Mouse (Mus musculus) liver, embryonic 13.5 days (tissue): ENCODE results near the gene Rcbtb1. TPM values are rescaled to one million over a fixed set of nuclear protein-coding genes. Genes with fewer than 3 reads are reported as not detected.

Experiments
- ATAC-seq: fragments of 200-750 bp; cut with Nextera tagmentation; 2 replicates; pipeline ENCODE4 v1.8.0; 2017; ENCODE audit warnings: low read depth, mild to moderate bottlenecking, moderate number of reproducible peaks, moderate library complexity
- DNase-seq: peaks from one replicate; pipeline ENCODE4 v3.0.0; 2022
- H3K27ac ChIP-seq: fragments of 300-500 bp; sonication (generic); 2 replicates; pipeline ENCODE4 v1.5.1; 2015; ENCODE audit warnings: moderate library complexity, mild to moderate bottlenecking, inconsistent platforms
- H3K27me3 ChIP-seq: fragments of 300-500 bp; sonication (generic); 2 replicates; pipeline ENCODE4 v1.6.1; 2015; ENCODE audit warnings: mild to moderate bottlenecking, inconsistent platforms
- H3K36me3 ChIP-seq: fragments of 300-500 bp; sonication (generic); 2 replicates; pipeline ENCODE4 v1.6.1; 2015; ENCODE audit warnings: mild to moderate bottlenecking, inconsistent platforms
- H3K4me1 ChIP-seq: fragments of 300-500 bp; sonication (generic); replicated peaks from 2 replicates; pipeline ENCODE4 v1.6.1; 2015; ENCODE audit warnings: inconsistent platforms
- H3K4me2 ChIP-seq: fragments of 300-500 bp; sonication (generic); 2 replicates; pipeline ENCODE4 v1.6.1; 2015; ENCODE audit warnings: inconsistent platforms, mild to moderate bottlenecking, moderate library complexity
- H3K4me3 ChIP-seq: fragments of 300-500 bp; sonication (generic); replicated peaks from 2 replicates; pipeline ENCODE4 v1.5.1; 2015; ENCODE audit warnings: mild to moderate bottlenecking, inconsistent platforms
- H3K9ac ChIP-seq: fragments of 300-500 bp; sonication (generic); 2 replicates; pipeline ENCODE4 v1.6.1; 2015; ENCODE audit warnings: mild to moderate bottlenecking, inconsistent platforms
- H3K9me3 ChIP-seq: fragments of 300-500 bp; sonication (generic); replicated peaks from 2 replicates; pipeline ENCODE4 v1.6.1; 2016; ENCODE audit warnings: inconsistent platforms
- WGBS: fragments of 180-500 bp; shearing (Covaris S2); methylation state at CpG from one replicate; pipeline ENCODE4 v1.1.7; 2015; ENCODE audit not compliant: insufficient replicate concordance; 5-methylcytosine and 5-hydroxymethylcytosine counted together
- polyA plus RNA-seq: library from polyadenylated mRNA; unstranded; fragments of >200 nt; fragmentation: Nextera tagmentation; extraction: Ambion mirVana; gene quantifications from 2 replicates; pipeline ENCODE4 v1.2.1, GENCODE M21; 2015

Rcbtb1 gene
- 17.5 and 23.1 TPM in 2 replicates for polyA plus RNA-seq

DNA sequence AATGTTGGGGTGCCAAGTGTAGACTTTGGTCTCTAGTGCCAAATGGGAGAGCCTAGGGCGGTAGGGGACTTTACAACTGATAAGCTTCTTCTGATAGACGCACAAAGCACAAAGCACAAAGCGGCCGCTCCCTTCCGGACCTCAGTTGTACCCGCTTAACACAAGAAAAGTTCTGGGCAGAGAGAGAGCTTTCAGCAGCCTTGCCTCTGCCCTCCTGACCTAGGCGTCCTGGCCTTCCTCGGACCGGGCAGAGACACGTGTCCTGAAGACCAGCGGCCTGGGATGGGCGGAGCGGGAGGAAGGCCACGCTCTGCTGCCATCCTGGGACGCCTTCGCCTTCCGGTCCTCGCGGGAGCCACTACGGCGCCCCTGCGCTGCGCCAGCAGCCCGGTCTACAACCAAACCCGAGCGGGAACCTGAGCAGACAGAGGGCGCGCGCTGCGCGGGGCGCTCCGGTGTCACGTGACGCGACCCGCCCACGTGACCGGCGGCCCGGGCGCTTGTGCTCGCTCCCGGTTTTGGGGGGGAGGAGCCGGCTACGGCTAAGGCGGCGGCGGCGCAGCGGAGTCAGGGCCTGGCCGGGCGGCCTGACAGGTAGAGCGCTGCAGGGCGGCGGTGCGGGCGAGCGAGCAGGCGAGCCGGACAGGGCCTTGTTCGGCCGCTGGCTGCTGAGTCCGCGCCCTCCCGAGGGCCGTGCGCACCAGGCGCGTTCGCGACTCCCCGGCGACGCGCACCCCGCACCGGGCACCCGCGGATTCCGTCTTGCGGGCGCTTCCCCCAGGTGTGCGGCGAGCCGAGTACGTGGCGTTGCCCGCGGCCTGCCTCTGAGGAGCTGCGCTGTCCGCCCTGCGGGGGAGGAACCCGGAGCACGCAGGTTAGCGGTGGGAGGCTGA is at the start of gene Rcbtb1:
TSS of gene Rcbtb1 (plus strand) at position 499 of the 893 bp plus-strand sequence.
- peak within 1 kb of the TSS; percentile 90 for H3K27ac ChIP-seq
- peaks cover 36% of the 10 kb centered on the region for H3K4me1 ChIP-seq
- H3K27me3 ChIP-seq: no peaks in the 10 kb centered on the region
- DNase-seq (peak; percentile 90), ATAC-seq (peak; percentile 93)
- H3K36me3 ChIP-seq: no peaks in the 10 kb centered on the region
- 0 out of 2 replicates have a peak, but pooled peaks cover 3% of the 10 kb centered on the region for H3K9me3 ChIP-seq
- H3K9ac ChIP-seq: peak within 1 kb of the TSS; percentile 89
- H3K4me3 ChIP-seq: peak within 1 kb of the TSS; percentile 84
- peak within 1 kb of the TSS; percentile 90 for H3K4me2 ChIP-seq
- under 1% methylated on average over 89 of the region's 96 CpGs for WGBS

DNA sequence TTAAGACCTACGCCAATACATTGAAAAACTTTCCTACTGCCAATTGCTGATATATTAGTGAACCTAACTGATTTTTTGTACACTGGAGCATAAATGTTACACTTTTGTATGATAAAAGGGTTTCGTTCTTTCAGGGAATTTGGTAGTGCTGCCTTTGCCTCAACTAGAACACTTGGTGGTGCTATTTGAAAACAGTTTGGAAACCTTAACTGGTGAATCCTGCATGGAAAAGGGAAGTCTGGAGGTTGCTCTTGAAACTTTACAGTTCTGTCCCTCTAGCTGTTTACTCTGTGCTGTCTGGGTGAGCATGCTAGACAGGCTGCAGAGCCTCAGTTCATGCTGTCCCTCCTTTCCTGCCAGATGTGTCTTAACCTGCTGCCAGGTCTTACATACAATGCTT is 45.4 kb upstream of the Rcbtb1 start:
- H3K36me3 ChIP-seq: no peaks in the 10 kb centered on the region
- ATAC-seq: peak; percentile 51; the same call in 1 of the 2 replicates
- H3K9ac ChIP-seq: no peak overlapping the region
- H3K27ac ChIP-seq: peak overlapping the region; percentile 7; the same call in 1 of the 2 replicates
- no peak overlapping the region for H3K4me2 ChIP-seq
- no peak overlapping the region for H3K4me3 ChIP-seq
- DNase-seq: no peak
- no peaks in the 10 kb centered on the region for H3K4me1 ChIP-seq
- 56% methylated on average over 2 of the region's 2 CpGs for WGBS
- H3K27me3 ChIP-seq: no peaks in the 10 kb centered on the region
- H3K9me3 ChIP-seq: no peaks in the 10 kb centered on the region

DNA sequence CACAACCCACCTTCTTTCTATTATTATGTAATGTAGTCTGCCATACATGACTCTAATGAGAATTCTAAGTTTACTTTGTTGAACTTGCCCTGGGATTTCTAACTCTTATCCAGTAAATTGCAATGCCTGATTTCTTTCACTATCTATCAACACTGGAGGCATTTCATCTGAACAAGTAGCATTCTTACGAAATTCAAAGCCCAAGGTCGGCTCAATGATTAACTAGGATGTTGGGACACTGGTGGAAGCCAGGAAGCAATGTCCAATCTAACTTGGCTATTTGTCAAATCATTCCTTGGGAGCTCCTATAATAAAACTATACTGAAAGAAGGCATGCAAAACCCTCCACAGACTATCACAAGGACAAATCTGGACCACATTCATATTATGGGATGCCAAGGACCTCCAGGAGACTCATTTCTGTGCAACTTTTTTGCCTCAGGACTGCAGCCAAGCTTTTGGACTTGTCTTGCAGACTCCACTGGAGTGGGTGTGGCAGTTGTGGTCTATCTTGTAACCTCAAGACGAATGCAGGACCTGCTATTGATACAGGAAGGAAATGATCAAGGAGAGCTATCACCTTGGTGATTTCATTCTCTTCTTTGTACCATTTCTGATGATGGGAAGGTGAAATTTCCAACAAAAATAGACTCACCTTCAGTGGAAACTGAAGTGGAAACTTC is 43.9 kb upstream of the Rcbtb1 start:
- no peak for ATAC-seq
- 32% methylated on average over 3 of the region's 3 CpGs for WGBS

DNA sequence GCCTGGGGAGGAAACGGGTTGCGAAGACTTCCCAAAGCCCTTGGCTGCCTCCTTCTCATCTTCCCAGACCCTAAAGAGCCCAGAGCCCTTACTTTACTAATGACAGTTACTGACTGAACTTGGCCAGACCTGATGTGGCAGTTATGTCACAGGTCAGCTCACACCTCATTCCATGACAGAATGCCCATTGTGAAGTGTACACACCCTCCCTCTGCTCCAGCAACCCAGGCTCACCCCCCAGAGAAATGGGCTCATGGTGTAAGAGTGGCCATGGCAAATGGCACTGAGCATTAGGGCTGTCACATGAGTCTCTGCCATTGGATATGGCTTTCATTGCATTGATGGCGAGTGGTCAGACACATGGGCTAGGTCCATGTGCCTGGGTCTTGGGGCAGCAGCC is 22.4 kb upstream of the Rcbtb1 start, which contains the start of gene Gm5142:
TSS of gene Gm5142 (minus strand) at position 101 of the 400 bp plus-strand sequence.
- DNase-seq (no peak), ATAC-seq (no peak)
- Histone ChIP-seq H3K27me3 (no peaks in the 10 kb centered on the region), H3K4me1 (no peaks in the 10 kb centered on the region), H3K4me3 (no peak within 1 kb of the TSS), H3K36me3 (no peaks in the 10 kb centered on the region), H3K9ac (no peak within 1 kb of the TSS), H3K4me2 (no peak within 1 kb of the TSS), H3K9me3 (no peaks in the 10 kb centered on the region), H3K27ac (no peak within 1 kb of the TSS)
- 65% methylated on average over 3 of the region's 3 CpGs for WGBS

More for the DNA sequence above, 43.9 kb upstream of the Rcbtb1 start:
- Histone ChIP-seq H3K4me3 (no peak overlapping the region), H3K27me3 (no peaks in the 10 kb centered on the region), H3K36me3 (no peaks in the 10 kb centered on the region), H3K4me1 (no peaks in the 10 kb centered on the region), H3K9ac (no peak overlapping the region), H3K9me3 (no peaks in the 10 kb centered on the region), H3K27ac (no peak overlapping the region), H3K4me2 (no peak overlapping the region)
- DNase-seq: no peak

DNA sequence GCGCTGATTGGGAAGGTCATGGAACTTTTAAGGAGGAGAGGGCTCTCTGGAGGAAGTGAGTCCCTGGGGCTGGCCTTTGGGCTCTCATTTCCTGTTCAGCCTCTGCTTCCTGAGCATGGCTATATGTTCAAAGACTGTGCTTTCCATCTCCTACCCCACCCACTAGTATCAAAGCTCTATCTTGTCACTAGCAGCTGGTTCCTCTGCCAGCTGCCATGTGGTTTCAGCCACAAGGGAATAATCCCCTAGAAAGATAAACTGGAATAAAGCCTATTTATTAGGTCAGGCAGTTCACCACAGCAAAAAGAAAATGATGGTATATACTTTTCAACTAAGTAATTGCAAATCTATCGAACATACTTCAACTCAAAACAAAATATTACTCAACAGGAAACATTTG is 18.3 kb upstream of the Rcbtb1 start:
- H3K9ac ChIP-seq: no peak overlapping the region
- no peak overlapping the region for H3K4me3 ChIP-seq
- no peak for ATAC-seq
- no peaks in the 10 kb centered on the region for H3K36me3 ChIP-seq
- WGBS: 50% methylated on average over 2 of the region's 2 CpGs
- H3K27ac ChIP-seq: no peak overlapping the region
- H3K4me1 ChIP-seq: no peaks in the 10 kb centered on the region
- no peaks in the 10 kb centered on the region for H3K27me3 ChIP-seq
- no peak overlapping the region for H3K4me2 ChIP-seq
- no peak for DNase-seq
- H3K9me3 ChIP-seq: no peaks in the 10 kb centered on the region

DNA sequence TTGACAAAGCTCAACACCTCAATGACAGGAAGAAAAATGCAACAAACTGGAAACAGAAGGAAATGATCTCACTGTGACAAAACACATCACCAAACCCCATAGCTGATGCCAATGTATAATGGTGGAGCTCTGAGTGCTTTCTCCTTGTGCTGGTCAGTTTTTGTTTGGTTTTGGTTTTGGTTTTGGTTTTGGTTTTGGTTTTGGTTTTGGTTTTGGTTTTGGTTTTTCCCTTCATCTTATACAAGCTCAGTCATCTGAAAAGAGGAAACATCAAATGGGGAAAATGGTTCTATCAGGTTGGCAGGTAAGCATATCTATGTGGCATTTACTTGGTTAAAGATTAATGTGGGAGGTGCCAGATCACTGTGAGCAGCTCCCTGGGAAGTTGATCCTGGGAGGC is 15.5 kb upstream of the Rcbtb1 start:
- no peaks in the 10 kb centered on the region for H3K9me3 ChIP-seq
- H3K36me3 ChIP-seq: no peaks in the 10 kb centered on the region
- ATAC-seq: no peak
- no peak overlapping the region for H3K4me2 ChIP-seq
- H3K9ac ChIP-seq: no peak overlapping the region
- H3K27me3 ChIP-seq: no peaks in the 10 kb centered on the region
- H3K4me1 ChIP-seq: no peaks in the 10 kb centered on the region
- no peak overlapping the region for H3K4me3 ChIP-seq
- DNase-seq: no peak
- no peak overlapping the region for H3K27ac ChIP-seq

DNA sequence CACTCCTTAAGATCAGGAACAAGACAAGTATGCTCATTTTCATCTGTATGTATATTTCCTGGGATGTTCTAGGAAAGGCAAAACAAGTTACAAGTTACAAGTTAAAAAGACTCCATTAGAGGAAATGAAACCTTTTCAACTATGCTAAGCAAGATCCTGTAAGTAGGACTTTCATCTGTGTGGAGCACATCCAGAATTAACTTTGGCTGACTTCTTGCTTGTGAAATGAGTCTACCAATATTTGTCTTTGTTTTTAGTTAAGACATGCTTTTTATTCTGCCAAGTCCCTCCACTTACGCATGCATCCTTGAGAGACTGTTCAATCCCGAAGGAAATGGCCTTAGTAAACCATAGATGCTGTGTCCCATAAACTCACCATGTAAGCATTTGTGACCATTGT is 14.9 kb upstream of the Rcbtb1 start:
- Histone ChIP-seq H3K4me1 (no peaks in the 10 kb centered on the region), H3K36me3 (no peaks in the 10 kb centered on the region), H3K4me3 (no peak overlapping the region), H3K4me2 (no peak overlapping the region), H3K9ac (no peak overlapping the region), H3K9me3 (no peaks in the 10 kb centered on the region), H3K27ac (no peak overlapping the region), H3K27me3 (no peaks in the 10 kb centered on the region)
- no peak for DNase-seq
- WGBS: 72% methylated on average over 2 of the region's 2 CpGs
- ATAC-seq: no peak

GRCm38 (mm10) chr14:59201604-59202215 is 701 bp downstream of the Rcbtb1 start:
- ATAC-seq (no peak), DNase-seq (no peak)
- Histone ChIP-seq H3K4me1 (peaks cover 40% of the 10 kb centered on the region), H3K9ac (peak overlapping the region; percentile 89), H3K9me3 (no peaks in the 10 kb centered on the region), H3K4me2 (peak overlapping the region; percentile 90), H3K36me3 (no peaks in the 10 kb centered on the region), H3K27ac (peak overlapping the region; percentile 90), H3K27me3 (no peaks in the 10 kb centered on the region), H3K4me3 (peak overlapping the region; percentile 84)
- WGBS: 4% methylated on average over 21 of the region's 21 CpGs

DNA sequence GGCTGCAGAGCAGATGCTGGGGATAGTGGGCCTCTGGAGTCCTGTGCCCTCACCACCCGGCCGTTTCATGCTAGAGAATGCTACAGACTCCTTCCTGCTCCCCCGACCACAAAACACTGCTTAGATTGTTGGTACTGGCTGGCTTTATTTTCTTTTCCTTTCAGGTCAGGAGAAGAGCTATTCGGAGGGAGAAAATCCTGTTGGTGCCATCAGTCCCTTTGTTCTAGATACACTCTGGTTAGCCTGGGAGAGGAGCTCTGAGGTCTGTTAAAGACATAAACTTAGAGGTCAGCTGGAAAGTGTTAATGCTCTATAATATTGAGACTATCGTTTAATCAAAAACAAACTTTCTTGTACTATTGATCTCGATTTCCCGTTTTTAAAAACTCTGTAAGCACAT is 4.5 kb downstream of the Rcbtb1 start:
- H3K9ac ChIP-seq: no peak overlapping the region
- 55% methylated on average over 7 of the region's 7 CpGs for WGBS

GRCm38 (mm10) chr14:59205976-59206583 is 5.1 kb downstream of the Rcbtb1 start:
- Histone ChIP-seq H3K4me1 (peaks cover 39% of the 10 kb centered on the region), H3K4me2 (no peak overlapping the region), H3K36me3 (no peaks in the 10 kb centered on the region; the same call in 1 of the 2 replicates), H3K4me3 (no peak overlapping the region), H3K9me3 (no peaks in the 10 kb centered on the region), H3K27me3 (no peaks in the 10 kb centered on the region), H3K27ac (no peak overlapping the region), H3K9ac (no peak overlapping the region)
- ATAC-seq (no peak), DNase-seq (no peak)
- 70% methylated on average over 10 of the region's 10 CpGs for WGBS

More for the DNA sequence above, 4.5 kb downstream of the Rcbtb1 start:
- no peak overlapping the region; the same call in 1 of the 2 replicates for H3K27ac ChIP-seq
- H3K27me3 ChIP-seq: no peaks in the 10 kb centered on the region
- H3K4me2 ChIP-seq: no peak overlapping the region
- H3K36me3 ChIP-seq: no peaks in the 10 kb centered on the region
- no peak for DNase-seq
- H3K4me1 ChIP-seq: peaks cover 43% of the 10 kb centered on the region
- no peaks in the 10 kb centered on the region for H3K9me3 ChIP-seq
- no peak overlapping the region for H3K4me3 ChIP-seq
- ATAC-seq: no peak

GRCm38 (mm10) chr14:59209003-59209402 is 8.0 kb downstream of the Rcbtb1 start:
- WGBS: 78% methylated on average over 7 of the region's 7 CpGs
- ATAC-seq (no peak), DNase-seq (no peak)
- no peak overlapping the region for H3K4me3 ChIP-seq
- H3K4me2 ChIP-seq: no peak overlapping the region
- peaks cover 7% of the 10 kb centered on the region for H3K36me3 ChIP-seq
- H3K4me1 ChIP-seq: peaks cover 33% of the 10 kb centered on the region
- H3K27me3 ChIP-seq: no peaks in the 10 kb centered on the region
- H3K27ac ChIP-seq: no peak overlapping the region
- no peak overlapping the region for H3K9ac ChIP-seq
- no peaks in the 10 kb centered on the region for H3K9me3 ChIP-seq
